Mouse (Mus musculus) hindbrain, postnatal 0 days (tissue): ENCODE measurements around the gene Kcnq5. TPM values are rescaled to one million over a fixed set of nuclear protein-coding genes. Genes with fewer than 3 reads are reported as not detected.
A peak's percentile ranks its signal among the peaks of the same experiment; 100 is the strongest.

Experiments used
- ATAC-seq: fragments of 200-750 bp; cut with Nextera tagmentation; 2 replicates; pipeline ENCODE4 v1.8.0; 2017; ENCODE audit warnings: mild to moderate bottlenecking, moderate TSS enrichment, moderate library complexity
- DNase-seq: peaks from one replicate; pipeline ENCODE4 v3.0.0-alpha.2; 2015; ENCODE audit warnings: low spot score
- H3K27ac ChIP-seq: fragments of 300-500 bp; sonication (generic); 2 replicates; pipeline ENCODE4 v1.5.1; 2014; ENCODE audit warnings: mild to moderate bottlenecking
- H3K27me3 ChIP-seq: fragments of 300-500 bp; sonication (generic); 2 replicates; pipeline ENCODE4 v1.6.1; 2014; ENCODE audit warnings: low read length, mixed read lengths; ENCODE audit not compliant: insufficient read depth
- H3K36me3 ChIP-seq: fragments of 300-500 bp; sonication (generic); 2 replicates; pipeline ENCODE4 v1.6.1; 2014; ENCODE audit warnings: low read length, mixed read lengths; ENCODE audit not compliant: insufficient read depth
- H3K4me1 ChIP-seq: fragments of 300-500 bp; sonication (generic); 2 replicates; pipeline ENCODE4 v1.6.1; 2014; ENCODE audit warnings: antibody characterized with exemption, low read length, mixed read lengths; ENCODE audit not compliant: insufficient read depth
- H3K4me2 ChIP-seq: fragments of 300-500 bp; sonication (generic); 2 replicates; pipeline ENCODE4 v1.6.1; 2014; ENCODE audit warnings: low read depth, mild to moderate bottlenecking, low read length, moderate library complexity, mixed read lengths
- H3K4me3 ChIP-seq: fragments of 300-500 bp; sonication (generic); 2 replicates; pipeline ENCODE4 v1.5.1; 2014; ENCODE audit warnings: low read length
- H3K9ac ChIP-seq: fragments of 300-500 bp; sonication (generic); replicated peaks from 2 replicates; pipeline ENCODE4 v1.6.1; 2014; ENCODE audit warnings: mild to moderate bottlenecking, low read length, moderate library complexity, mixed read lengths
- H3K9me3 ChIP-seq: fragments of 300-500 bp; sonication (generic); 2 replicates; pipeline ENCODE4 v1.6.1; 2016; ENCODE audit warnings: low read length, mixed read lengths
- CTCF ChIP-seq: IDR thresholded peaks from 2 replicates; pipeline ENCODE4 v1.5.1; 2016; ENCODE audit warnings: antibody characterized with exemption, control low read depth, low read depth
- whole genome bisulfite sequencing: fragments of 180-500 bp; shearing (Covaris S2); extraction: QIAGEN DNeasy Blood & Tissue Kit; methylation state at CpG from one replicate; pipeline ENCODE4 v1.1.7; 2014; 5-methylcytosine and 5-hydroxymethylcytosine counted together
- polyA plus RNA-seq: library from polyadenylated mRNA; unstranded; fragments of >200 nt; fragmentation: Nextera tagmentation; extraction: Ambion mirVana; gene quantifications from 2 replicates; pipeline ENCODE4 v1.2.1, GENCODE M21; 2015
- total RNA-seq: library from RNA; depleted of rRNA; stranded (reverse); fragments of >200 nt; gene quantifications from 2 replicates; pipeline ENCODE4 v1.2.3, GENCODE M21; 2014

The Kcnq5 gene
- total and polyA plus RNA-seq, 2 experiments from 2014 or later, result 3.4 to 14.4 TPM

DNA sequence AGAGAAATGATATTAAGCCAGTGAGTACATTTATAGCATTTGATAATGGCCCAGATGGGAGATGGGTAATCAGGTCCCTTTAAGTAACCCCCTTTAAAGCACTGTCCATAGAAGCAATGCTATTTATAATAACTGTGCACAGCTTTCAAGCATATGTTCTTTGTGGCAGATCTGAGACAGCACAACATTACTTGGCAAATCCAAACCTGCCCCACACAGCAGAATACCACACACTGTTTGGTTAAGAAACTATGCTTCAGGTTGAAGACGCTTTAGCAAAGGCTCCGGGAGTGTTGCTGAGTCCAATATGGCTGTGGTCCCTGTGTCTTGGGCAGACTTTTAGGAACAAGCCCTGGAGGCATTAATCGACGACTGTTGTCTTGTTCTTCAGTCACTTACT, 495.3 kb downstream of the Kcnq5 start:
- no peaks in the 10 kb centered on the region for H3K4me1 ChIP-seq
- no peak overlapping the region for H3K4me2 ChIP-seq
- no peak overlapping the region for H3K27ac ChIP-seq
- ATAC-seq (no peak), DNase-seq (no peak)
- no peak overlapping the region for H3K9ac ChIP-seq
- no peaks in the 10 kb centered on the region for H3K9me3 ChIP-seq
- WGBS, result 90% methylated on average over 4 of the region's 4 CpGs
- TF ChIP-seq CTCF, result no peak
- no peak overlapping the region for H3K4me3 ChIP-seq
- H3K27me3 ChIP-seq, result no peaks in the 10 kb centered on the region
- H3K36me3 ChIP-seq, result no peaks in the 10 kb centered on the region

DNA sequence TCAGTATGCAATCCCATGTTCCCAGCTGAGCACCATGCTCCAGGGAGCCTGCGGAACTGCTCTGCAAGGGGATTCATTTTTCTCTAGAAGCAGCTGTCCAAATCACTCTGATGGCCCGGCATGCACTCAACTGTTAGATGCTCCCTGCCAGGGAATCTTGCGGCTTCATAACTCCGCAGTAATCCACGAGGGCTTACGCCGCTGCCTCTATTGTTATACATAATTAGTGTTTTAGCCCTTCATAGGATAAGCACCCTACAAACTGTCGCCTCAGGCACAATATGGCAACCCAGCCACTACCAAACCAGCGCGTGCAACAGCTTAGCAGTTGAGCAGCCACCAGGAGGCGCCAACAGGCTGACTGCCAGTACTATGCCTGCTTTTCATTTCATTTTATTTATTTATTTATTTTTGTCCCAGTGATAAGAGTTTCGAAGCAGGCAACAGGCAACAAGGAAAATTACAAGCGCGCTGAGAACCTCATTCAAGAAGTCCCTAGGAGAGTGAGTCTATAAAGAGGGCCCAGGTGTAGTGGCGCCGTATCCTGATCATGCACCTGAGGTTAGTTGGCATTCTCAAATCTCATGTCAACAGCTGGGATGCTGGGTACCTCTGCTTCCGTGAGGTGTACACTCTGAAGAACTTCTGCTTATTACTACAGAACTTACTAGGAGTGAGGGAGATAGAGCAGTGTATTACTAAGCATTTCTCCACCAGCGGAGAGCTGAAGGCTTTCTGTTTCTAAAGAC, 500.6 kb downstream of the Kcnq5 start:
- no peaks in the 10 kb centered on the region for H3K36me3 ChIP-seq
- ATAC-seq, result peak; percentile 88
- DNase-seq, result peak; percentile 89

DNA sequence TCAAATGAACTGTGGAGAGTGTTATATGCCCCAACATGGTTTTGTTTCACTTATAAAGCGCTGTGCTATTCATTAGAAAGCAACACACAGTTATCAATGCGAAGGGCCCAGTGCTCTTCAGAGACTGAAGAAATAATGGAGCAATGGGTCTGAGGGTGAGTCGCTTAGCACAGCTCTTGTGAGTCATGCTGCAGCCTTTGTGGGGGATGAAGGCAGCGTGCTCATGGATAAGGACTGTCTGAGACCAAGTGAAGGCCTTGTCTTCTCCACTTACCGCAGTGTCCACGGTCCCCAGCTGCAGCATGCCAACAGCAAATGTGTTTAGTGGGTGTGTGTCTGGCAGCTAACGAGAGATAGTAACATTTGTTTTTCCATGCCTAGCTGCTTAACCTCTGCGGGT, 503.2 kb downstream of the Kcnq5 start:
- H3K9ac ChIP-seq, result no peak overlapping the region
- no peaks in the 10 kb centered on the region for H3K27me3 ChIP-seq
- ATAC-seq (no peak), DNase-seq (no peak)
- no peaks in the 10 kb centered on the region for H3K4me1 ChIP-seq
- 92% methylated on average over 8 of the region's 8 CpGs for WGBS
- H3K4me2 ChIP-seq, result no peak overlapping the region
- no peak for TF ChIP-seq CTCF
- H3K4me3 ChIP-seq, result no peak overlapping the region
- H3K9me3 ChIP-seq, result no peaks in the 10 kb centered on the region
- no peaks in the 10 kb centered on the region for H3K36me3 ChIP-seq
- H3K27ac ChIP-seq, result no peak overlapping the region

More for the DNA sequence above, 500.6 kb downstream of the Kcnq5 start:
- H3K9ac ChIP-seq, result no peak overlapping the region
- no peaks in the 10 kb centered on the region for H3K4me1 ChIP-seq
- H3K27ac ChIP-seq, result no peak overlapping the region
- no peaks in the 10 kb centered on the region for H3K9me3 ChIP-seq
- no peak overlapping the region for H3K4me3 ChIP-seq
- H3K4me2 ChIP-seq, result peak overlapping the region; percentile 38
- peak; percentile 88 for TF ChIP-seq CTCF
- WGBS, result 46% methylated on average over 18 of the region's 18 CpGs
- no peaks in the 10 kb centered on the region for H3K27me3 ChIP-seq

DNA sequence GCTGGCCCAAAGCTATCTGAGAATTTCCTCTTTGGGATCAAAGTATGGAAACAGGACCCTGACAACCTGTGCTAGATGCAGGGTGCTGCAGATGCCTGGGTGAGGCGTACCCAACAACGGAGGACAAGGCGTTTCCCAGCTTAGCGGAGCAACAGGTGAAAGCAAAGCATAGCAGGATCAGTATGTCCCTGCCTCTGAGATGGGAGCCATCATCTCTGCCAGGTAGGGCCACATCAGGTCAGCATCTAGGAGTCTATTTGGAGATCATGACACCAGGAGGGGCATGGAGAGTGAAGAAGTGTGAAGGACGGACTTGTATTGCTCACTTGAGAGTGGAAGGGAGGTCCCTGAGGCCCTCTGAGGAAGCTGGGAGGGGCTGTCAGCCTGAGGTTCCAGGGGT, 505.8 kb downstream of the Kcnq5 start:
- Histone ChIP-seq H3K9me3 (no peaks in the 10 kb centered on the region), H3K4me3 (no peak overlapping the region), H3K36me3 (no peaks in the 10 kb centered on the region), H3K9ac (no peak overlapping the region), H3K4me2 (no peak overlapping the region), H3K27me3 (no peaks in the 10 kb centered on the region), H3K4me1 (no peaks in the 10 kb centered on the region), H3K27ac (no peak overlapping the region)
- no peak for TF ChIP-seq CTCF
- WGBS, result 86% methylated on average over 5 of the region's 5 CpGs
- ATAC-seq (no peak), DNase-seq (no peak)

DNA sequence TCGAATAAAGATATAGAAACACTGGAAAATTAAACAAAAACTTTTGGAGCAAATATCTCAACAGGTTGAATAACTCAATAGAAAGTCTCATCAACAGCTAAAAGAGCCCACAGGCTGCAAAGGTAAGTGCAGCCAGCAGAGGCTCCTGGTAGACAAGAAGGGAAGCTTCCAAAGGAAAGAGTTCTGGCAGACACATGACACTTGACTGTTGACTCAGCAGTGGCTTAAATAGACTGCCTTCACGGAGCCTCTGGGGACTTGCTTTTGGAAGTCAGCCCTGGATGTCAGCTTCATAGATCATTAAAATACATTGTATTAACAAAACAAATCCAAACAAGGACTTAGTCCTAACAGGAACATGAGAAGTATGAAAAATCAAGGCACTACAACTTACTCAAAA, 513.5 kb downstream of the Kcnq5 start:
- H3K4me1 ChIP-seq, result no peaks in the 10 kb centered on the region
- H3K9ac ChIP-seq, result no peak overlapping the region
- WGBS, result 80% methylated on average over 2 of the region's 2 CpGs
- no peak overlapping the region for H3K27ac ChIP-seq
- H3K27me3 ChIP-seq, result no peaks in the 10 kb centered on the region
- H3K36me3 ChIP-seq, result no peaks in the 10 kb centered on the region
- H3K4me2 ChIP-seq, result no peak overlapping the region
- ATAC-seq (no peak), DNase-seq (no peak)
- TF ChIP-seq CTCF, result no peak
- H3K4me3 ChIP-seq, result no peak overlapping the region
- no peaks in the 10 kb centered on the region for H3K9me3 ChIP-seq

DNA sequence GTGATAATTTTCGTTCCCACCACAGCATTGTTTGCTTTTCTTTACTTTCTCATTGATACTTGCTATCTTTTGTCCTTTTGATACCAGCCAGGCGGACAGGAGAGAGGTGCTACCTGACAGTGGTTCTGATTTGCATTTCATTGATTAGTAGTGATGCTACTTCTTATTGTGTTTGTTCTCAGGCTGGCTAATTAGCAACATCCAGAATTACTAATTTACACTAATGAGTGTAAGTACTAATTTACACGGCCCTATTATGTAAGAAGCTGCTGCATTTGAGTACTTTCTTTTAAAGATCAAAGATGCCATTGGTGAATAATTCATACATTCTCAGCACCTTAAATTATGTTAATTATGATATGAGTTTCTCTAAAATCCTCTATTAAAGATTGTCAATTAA, 525.0 kb downstream of the Kcnq5 start:
- Histone ChIP-seq H3K36me3 (no peaks in the 10 kb centered on the region), H3K9ac (no peak overlapping the region), H3K27ac (no peak overlapping the region), H3K27me3 (no peaks in the 10 kb centered on the region), H3K4me2 (no peak overlapping the region), H3K4me3 (no peak overlapping the region), H3K9me3 (no peaks in the 10 kb centered on the region), H3K4me1 (no peaks in the 10 kb centered on the region)
- no peak for DNase-seq
- 67% methylated on average over 3 of the region's 3 CpGs for WGBS
- TF ChIP-seq CTCF, result no peak
- no peak for ATAC-seq

DNA sequence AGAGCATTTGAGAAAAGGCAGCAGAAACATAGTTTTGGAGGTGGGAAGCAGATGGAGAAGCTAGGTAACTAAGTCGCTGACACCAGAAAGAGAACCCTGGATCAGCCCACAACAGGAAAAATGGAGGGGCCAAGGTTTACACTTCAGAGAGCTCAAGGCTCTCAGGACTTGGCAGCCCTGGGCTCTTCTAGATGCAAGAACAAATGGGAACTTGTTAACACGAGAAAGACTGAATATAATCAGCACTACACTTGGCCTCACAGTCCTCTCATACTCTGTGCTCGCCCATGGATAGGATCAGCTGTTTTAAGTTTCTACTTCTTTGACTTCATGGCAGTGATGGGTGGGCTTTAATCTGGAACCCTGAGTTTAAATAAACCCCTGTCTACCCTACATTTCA, 526.9 kb downstream of the Kcnq5 start:
- TF ChIP-seq CTCF, result no peak
- Histone ChIP-seq H3K36me3 (no peaks in the 10 kb centered on the region), H3K4me3 (no peak overlapping the region), H3K4me2 (no peak overlapping the region), H3K4me1 (no peaks in the 10 kb centered on the region), H3K9me3 (no peaks in the 10 kb centered on the region), H3K9ac (no peak overlapping the region), H3K27me3 (no peaks in the 10 kb centered on the region), H3K27ac (no peak overlapping the region)
- ATAC-seq (no peak), DNase-seq (no peak)
- 61% methylated on average over 3 of the region's 3 CpGs for WGBS
